Mouse (Mus musculus): ENCODE measurements around the gene Wdr70.

- TF ChIP-seq POLR2A (IDR thresholded peaks at IDR 0.05; ENCODE audit: extremely low read depth, insufficient read depth, low read length) (no peak), CTCF (IDR thresholded peaks at IDR 0.05; ENCODE audit: extremely low read depth, insufficient read depth, low read length) (no peak)
These were observed 95.2 kb downstream of the Wdr70 start for GRCm38 (mm10) chr15:8003789-8004188.
